Mouse (Mus musculus): Measurements from ENCODE around the gene Camk2g.

GRCm38 (mm10) chr14:20784708-20785107, 9.2 kb downstream of the Camk2g start:
- TF ChIP-seq CTCF (IDR thresholded peaks at IDR 0.05; ENCODE audit: control insufficient read depth, insufficient read depth, insufficient replicate concordance, low read depth, low read length): no peak
- no peak for TF ChIP-seq POLR2A (IDR thresholded peaks at IDR 0.05; ENCODE audit: control insufficient read depth, low read depth, low read length)
